Mouse (Mus musculus): ENCODE measurements around the gene Akap6. TPM values are rescaled to one million over a fixed set of nuclear protein-coding genes. Genes with fewer than 3 reads are reported as not detected.
A peak's percentile ranks its signal among the peaks of the same experiment; 100 is the strongest.

Akap6 gene
- polyA plus RNA-seq, 1 experiment from 2014 or later = 1.2 TPM

GRCm38 (mm10) chr12:52898130-52898529 lies 198.9 kb downstream of the Akap6 start:
- no peaks in the 10 kb centered on the region for H3K36me3 ChIP-seq
- WGBS = 85% methylated on average over 10 of the region's 10 CpGs
- ATAC-seq (ENCODE audit: low FRiP score, low read depth) = no peak
- peaks cover 6% of the 10 kb centered on the region; the same call in 1 of the 2 replicates for H3K4me1 ChIP-seq
- no peaks in the 10 kb centered on the region for H3K9me3 ChIP-seq
- H3K9ac ChIP-seq = no peak overlapping the region
- no peak overlapping the region for H3K4me3 ChIP-seq
- H3K27me3 ChIP-seq = no peaks in the 10 kb centered on the region
- H3K4me2 ChIP-seq (replicated peaks) = no peak overlapping the region
- no peak overlapping the region for H3K27ac ChIP-seq

GRCm38 (mm10) chr12:52904046-52904445 lies 204.9 kb downstream of the Akap6 start:
- ATAC-seq (ENCODE audit: low FRiP score, low read depth) = no peak
- Histone ChIP-seq H3K27me3 (0 out of 2 replicates have a peak, but pooled peaks cover 4% of the 10 kb centered on the region), H3K4me1 (no peaks in the 10 kb centered on the region), H3K36me3 (no peaks in the 10 kb centered on the region), H3K9ac (no peak overlapping the region), H3K27ac (no peak overlapping the region), H3K9me3 (no peaks in the 10 kb centered on the region), H3K4me2 (replicated peaks) (no peak overlapping the region), H3K4me3 (no peak overlapping the region)
- 81% methylated on average over 5 of the region's 5 CpGs for WGBS

GRCm38 (mm10) chr12:52908448-52909066 lies 209.4 kb downstream of the Akap6 start:
- Histone ChIP-seq H3K27ac (no peak overlapping the region), H3K27me3 (0 out of 2 replicates have a peak, but pooled peaks cover 4% of the 10 kb centered on the region), H3K4me1 (peaks cover 5% of the 10 kb centered on the region), H3K4me2 (replicated peaks) (no peak overlapping the region), H3K4me3 (no peak overlapping the region), H3K9ac (no peak overlapping the region), H3K9me3 (no peaks in the 10 kb centered on the region), H3K36me3 (no peaks in the 10 kb centered on the region)
- no peak for ATAC-seq (ENCODE audit: low FRiP score, low read depth)
- 54% methylated on average over 13 of the region's 13 CpGs for WGBS

- Histone ChIP-seq H3K27ac (no peak overlapping the region), H3K27me3 (0 out of 2 replicates have a peak, but pooled peaks cover 7% of the 10 kb centered on the region), H3K9ac (no peak overlapping the region), H3K4me3 (no peak overlapping the region), H3K4me1 (peaks cover 5% of the 10 kb centered on the region), H3K4me2 (replicated peaks) (no peak overlapping the region), H3K36me3 (no peaks in the 10 kb centered on the region), H3K9me3 (no peaks in the 10 kb centered on the region)
- 81% methylated on average over 13 of the region's 13 CpGs for WGBS
- no peak for ATAC-seq (ENCODE audit: low FRiP score, low read depth)
Measured at GRCm38 (mm10) chr12:52910345-52910744, 211.2 kb downstream of the Akap6 start.

GRCm38 (mm10) chr12:52910819-52911218 lies 211.6 kb downstream of the Akap6 start:
- no peak overlapping the region for H3K27ac ChIP-seq
- 0 out of 2 replicates have a peak, but pooled peaks cover 7% of the 10 kb centered on the region for H3K27me3 ChIP-seq
- no peak overlapping the region for H3K9ac ChIP-seq
- H3K4me1 ChIP-seq = peaks cover 5% of the 10 kb centered on the region
- H3K4me3 ChIP-seq = no peak overlapping the region
- no peaks in the 10 kb centered on the region for H3K9me3 ChIP-seq
- no peaks in the 10 kb centered on the region for H3K36me3 ChIP-seq
- 3% methylated on average over 8 of the region's 8 CpGs for WGBS
- no peak for ATAC-seq (ENCODE audit: low FRiP score, low read depth)
- peak overlapping the region; percentile 46 for H3K4me2 ChIP-seq (replicated peaks)

- Histone ChIP-seq H3K4me2 (replicated peaks) (peak overlapping the region; percentile 33), H3K4me3 (no peak overlapping the region), H3K9me3 (no peaks in the 10 kb centered on the region), H3K27ac (no peak overlapping the region), H3K27me3 (peaks cover 10% of the 10 kb centered on the region), H3K9ac (no peak overlapping the region), H3K36me3 (no peaks in the 10 kb centered on the region), H3K4me1 (peaks cover 8% of the 10 kb centered on the region; the same call in 1 of the 2 replicates)
- no peak for ATAC-seq (ENCODE audit: low FRiP score, low read depth)
- WGBS = 19% methylated on average over 11 of the region's 11 CpGs
Measured at GRCm38 (mm10) chr12:52918939-52919338, 219.8 kb downstream of the Akap6 start.

GRCm38 (mm10) chr12:52922510-52922909 lies 223.3 kb downstream of the Akap6 start:
- H3K4me3 ChIP-seq = no peak overlapping the region
- WGBS = 89% methylated on average over 6 of the region's 6 CpGs
- ATAC-seq (ENCODE audit: low FRiP score, low read depth) = no peak
- no peaks in the 10 kb centered on the region for H3K36me3 ChIP-seq
- H3K9me3 ChIP-seq = no peaks in the 10 kb centered on the region
- no peak overlapping the region for H3K27ac ChIP-seq
- H3K4me2 ChIP-seq (replicated peaks) = no peak overlapping the region
- H3K27me3 ChIP-seq = peaks cover 7% of the 10 kb centered on the region
- peaks cover 15% of the 10 kb centered on the region for H3K4me1 ChIP-seq
- no peak overlapping the region for H3K9ac ChIP-seq

- Histone ChIP-seq H3K4me1 (peaks cover 7% of the 10 kb centered on the region), H3K9ac (no peak overlapping the region), H3K4me3 (no peak overlapping the region), H3K4me2 (replicated peaks) (no peak overlapping the region), H3K27ac (no peak overlapping the region), H3K36me3 (no peaks in the 10 kb centered on the region), H3K27me3 (peaks cover 7% of the 10 kb centered on the region), H3K9me3 (no peaks in the 10 kb centered on the region)
- WGBS = 58% methylated on average over 4 of the region's 4 CpGs
- no peak for ATAC-seq (ENCODE audit: low FRiP score, low read depth)
Measured at GRCm38 (mm10) chr12:52925448-52925847, 226.3 kb downstream of the Akap6 start.

- H3K27ac ChIP-seq = no peak overlapping the region
- WGBS = 68% methylated on average over 6 of the region's 13 CpGs
- no peak for ATAC-seq (ENCODE audit: low FRiP score, low read depth)
- 0 out of 2 replicates have a peak, but pooled peaks cover under 1% of the 10 kb centered on the region for H3K4me1 ChIP-seq
- H3K4me2 ChIP-seq (replicated peaks) = no peak overlapping the region
- H3K9me3 ChIP-seq = no peaks in the 10 kb centered on the region
- no peak overlapping the region for H3K4me3 ChIP-seq
- no peak overlapping the region for H3K9ac ChIP-seq
- no peaks in the 10 kb centered on the region for H3K27me3 ChIP-seq
- no peaks in the 10 kb centered on the region for H3K36me3 ChIP-seq
Measured at GRCm38 (mm10) chr12:52933832-52934231, 234.6 kb downstream of the Akap6 start.

- Histone ChIP-seq H3K4me2 (replicated peaks) (no peak overlapping the region), H3K4me3 (no peak overlapping the region), H3K9ac (no peak overlapping the region), H3K27me3 (no peaks in the 10 kb centered on the region), H3K27ac (no peak overlapping the region), H3K4me1 (peaks cover 11% of the 10 kb centered on the region; the same call in 1 of the 2 replicates), H3K9me3 (no peaks in the 10 kb centered on the region), H3K36me3 (no peaks in the 10 kb centered on the region)
- no peak for ATAC-seq (ENCODE audit: low FRiP score, low read depth)
- 95% methylated on average over 3 of the region's 3 CpGs for WGBS
Measured at GRCm38 (mm10) chr12:52934989-52935388, 235.8 kb downstream of the Akap6 start.

GRCm38 (mm10) chr12:52938786-52939185 lies 239.6 kb downstream of the Akap6 start:
- Histone ChIP-seq H3K4me2 (replicated peaks) (peak overlapping the region; percentile 35), H3K9ac (no peak overlapping the region), H3K27ac (no peak overlapping the region), H3K36me3 (no peaks in the 10 kb centered on the region), H3K27me3 (no peaks in the 10 kb centered on the region), H3K4me3 (no peak overlapping the region), H3K9me3 (no peaks in the 10 kb centered on the region), H3K4me1 (peaks cover 13% of the 10 kb centered on the region; the same call in 1 of the 2 replicates)
- no peak for ATAC-seq (ENCODE audit: low FRiP score, low read depth)
- WGBS = 44% methylated on average over 5 of the region's 5 CpGs

- Histone ChIP-seq H3K27ac (no peak overlapping the region), H3K27me3 (no peaks in the 10 kb centered on the region), H3K4me2 (replicated peaks) (peak overlapping the region; percentile 35), H3K4me3 (no peak overlapping the region), H3K9me3 (no peaks in the 10 kb centered on the region), H3K9ac (no peak overlapping the region), H3K36me3 (no peaks in the 10 kb centered on the region), H3K4me1 (peaks cover 13% of the 10 kb centered on the region; the same call in 1 of the 2 replicates)
- ATAC-seq (ENCODE audit: low FRiP score, low read depth) = no peak
- 35% methylated on average over 15 of the region's 15 CpGs for WGBS
Measured at GRCm38 (mm10) chr12:52939324-52939946, 240.3 kb downstream of the Akap6 start.

Data from limb, embryonic 13.5 days (tissue).